Mouse (Mus musculus) megakaryocyte, adult 5-6 weeks (primary cell): ENCODE measurements around the gene Sbk1. TPM values are rescaled to one million over a fixed set of nuclear protein-coding genes. Genes with fewer than 3 reads are reported as not detected.
A peak's percentile ranks its signal among the peaks of the same experiment; 100 is the strongest.

ENCODE experiments used
- ATAC-seq: 2 replicates; pipeline ENCODE4 v1.8.0; 2016; ENCODE audit warnings: mild to moderate bottlenecking, inconsistent platforms; ENCODE audit not compliant: poor library complexity, severe bottlenecking
- total RNA-seq, 2 experiments: library from RNA; stranded (forward) in 1 of 2; stranded (reverse) in 1 of 2; fragments of 153-499, 151-499 nt in 1 of 2; fragments of 221-1000, 200-1000 nt in 1 of 2; gene quantifications; 2 replicates each; pipeline versions ENCODE4 v1.2.3 to v1.2.4; 2015 to 2017

Gene Sbk1
- total RNA-seq (2015) (4.7 and 5.2 TPM in 2 replicates), total RNA-seq (2017) (5.1 and 5.6 TPM in 2 replicates)

DNA sequence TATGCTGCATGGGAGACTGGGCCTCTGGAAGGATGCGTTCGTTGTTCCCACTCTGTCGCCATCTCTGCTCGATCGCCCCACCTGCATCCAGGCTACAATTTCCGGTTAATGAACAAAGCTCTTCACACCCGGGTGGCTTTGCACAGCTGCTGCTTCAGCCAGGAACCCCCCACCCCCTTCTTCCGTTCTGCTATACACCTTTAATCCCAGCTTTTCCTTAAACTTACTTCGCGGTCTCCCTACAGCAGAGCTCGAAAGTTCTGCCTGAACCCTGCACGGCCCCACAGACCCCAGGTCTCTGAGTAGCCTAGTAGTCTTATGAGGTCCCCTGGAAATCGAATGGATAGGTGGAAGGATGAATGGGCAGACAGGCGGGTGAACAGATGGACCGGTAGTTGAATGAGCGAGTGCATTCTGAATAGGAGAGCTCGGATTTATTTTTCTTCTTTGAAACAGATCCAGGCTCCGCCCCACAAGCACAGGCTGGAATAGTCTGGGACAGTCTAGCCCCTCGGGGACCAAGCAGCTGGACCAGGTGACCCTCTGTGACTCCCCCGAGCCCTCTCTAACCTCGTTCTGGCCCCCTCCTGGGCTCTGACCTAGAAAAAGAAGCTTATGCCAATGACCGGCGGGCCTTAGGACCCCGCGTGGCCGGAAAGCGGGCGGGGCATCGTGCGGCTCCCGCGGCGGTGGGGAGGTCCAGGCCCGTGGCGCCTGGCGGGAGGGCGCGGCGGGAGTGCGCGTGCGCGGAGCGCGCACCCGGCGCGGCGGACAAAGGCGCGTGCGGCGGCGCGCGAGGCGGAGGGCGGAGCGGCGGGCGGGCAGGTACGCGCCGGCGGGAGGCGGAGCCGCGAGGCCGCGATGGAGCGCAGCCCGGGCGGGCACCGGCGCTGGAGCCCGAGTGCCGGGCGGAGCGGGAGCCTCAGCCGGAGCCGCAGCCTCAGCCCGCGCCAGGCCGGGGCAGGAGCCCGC, at the start of gene Sbk1:
Gene Sbk1, plus strand, starts transcription at position 908 of the 972 bp plus-strand sequence.
- ATAC-seq, result peak; percentile 88

DNA sequence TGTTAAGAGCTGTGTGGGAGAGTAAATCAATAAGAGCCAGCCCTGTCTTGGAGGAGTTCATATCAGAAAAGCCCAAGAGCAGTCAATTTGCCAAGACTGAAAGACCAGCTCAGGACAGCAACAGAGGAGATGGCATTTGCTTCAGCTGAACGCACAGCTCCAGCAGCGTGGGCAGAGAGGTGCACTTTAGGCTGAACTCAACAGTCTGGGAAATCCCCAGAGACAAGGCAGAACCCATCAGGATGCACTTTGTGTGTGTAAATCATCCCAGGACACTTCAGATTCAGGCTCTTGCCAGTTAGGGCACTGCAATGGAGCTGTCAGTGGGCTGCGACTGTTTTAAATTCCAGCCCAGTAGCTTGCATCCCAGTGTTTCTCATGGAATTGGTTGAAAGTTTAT, 49.7 kb upstream of the Sbk1 start:
- ATAC-seq, result no peak

DNA sequence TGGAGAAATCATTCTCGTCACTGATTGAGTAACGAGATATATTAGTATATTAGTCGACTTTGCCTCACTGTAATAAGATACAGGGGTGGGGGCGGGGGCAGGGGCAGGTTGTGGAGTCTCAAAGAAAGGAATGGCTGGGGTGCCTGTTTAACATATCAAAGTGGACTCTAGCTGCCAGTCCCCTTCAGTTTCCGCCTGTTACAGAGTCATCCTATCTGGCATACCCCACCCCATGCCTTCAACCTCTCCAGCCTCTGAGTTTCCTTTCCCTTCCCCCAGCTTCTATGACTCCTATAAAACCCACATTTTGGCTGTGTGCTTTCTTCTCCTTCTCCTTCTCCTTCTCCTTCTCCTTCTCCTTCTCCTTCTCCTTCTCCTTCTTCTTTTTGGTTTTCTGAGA, 46.3 kb upstream of the Sbk1 start:
- no peak for ATAC-seq

DNA sequence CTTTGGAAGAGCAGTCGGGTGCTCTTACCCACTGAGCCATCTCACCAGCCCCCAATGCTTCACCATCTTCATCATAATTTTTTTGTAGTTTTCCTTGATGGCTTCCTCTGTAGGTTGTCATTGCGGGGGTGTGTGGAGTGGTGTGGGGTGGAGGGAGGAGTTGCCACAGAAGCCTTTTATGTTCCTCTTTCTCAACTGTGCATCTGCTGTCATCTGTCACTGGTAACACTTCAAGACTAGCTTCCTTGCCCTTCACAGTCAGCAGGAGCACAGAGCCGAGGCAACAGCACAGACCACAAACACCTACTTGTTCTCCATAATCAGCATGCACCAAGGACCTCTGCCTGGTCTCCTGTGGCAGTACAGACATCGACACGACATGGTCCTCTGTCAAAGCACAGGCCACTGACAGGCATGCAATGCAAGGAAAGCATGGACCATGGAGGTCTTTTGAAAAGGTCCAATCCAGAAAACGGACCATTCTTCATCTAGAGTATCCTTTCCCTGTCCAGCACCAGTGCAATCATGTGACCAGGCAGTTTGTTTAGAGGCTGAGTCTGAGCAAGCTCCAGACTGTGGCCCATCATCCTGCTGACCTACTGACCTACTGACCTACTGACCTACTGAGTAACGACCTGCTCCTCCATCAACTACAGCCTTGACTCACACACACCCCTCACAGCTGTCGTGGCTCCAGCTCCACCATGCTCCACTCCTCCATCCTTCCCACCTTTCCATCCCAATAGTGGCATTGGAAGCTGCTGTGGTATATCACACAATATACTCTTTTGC, 41.9 kb upstream of the Sbk1 start:
- ATAC-seq, result peak; percentile 100

DNA sequence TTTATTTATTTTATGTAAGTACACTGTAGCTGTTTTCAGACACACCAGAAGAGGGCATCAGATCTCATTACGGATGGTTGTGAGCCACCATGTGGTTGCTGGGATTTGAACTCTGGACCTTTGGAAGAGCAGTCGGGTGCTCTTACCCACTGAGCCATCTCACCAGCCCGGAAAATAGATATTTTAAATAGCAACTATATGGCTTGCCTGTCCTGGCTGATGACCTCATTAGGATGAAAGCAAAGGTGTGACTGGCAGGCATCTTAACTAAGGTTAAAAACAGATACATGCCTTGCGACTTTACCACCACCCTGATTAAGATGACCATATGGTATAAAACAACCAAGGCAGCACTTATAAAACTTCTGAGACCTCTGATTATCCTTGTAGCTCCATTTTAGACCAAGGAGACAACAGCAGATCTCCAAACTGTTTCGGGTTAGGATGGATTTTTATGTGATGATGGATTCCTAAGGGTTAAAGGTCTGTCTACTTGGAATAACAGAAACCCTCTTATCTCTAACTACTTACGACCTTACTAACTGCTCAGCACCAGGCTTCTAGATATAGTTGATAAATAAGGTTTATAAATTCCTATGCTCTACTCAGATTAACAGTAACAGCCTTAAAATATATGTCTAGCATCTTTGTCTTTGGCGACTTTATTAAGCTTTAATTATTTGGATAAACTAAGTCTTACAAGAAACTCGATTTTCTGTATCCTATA, 39.9 kb upstream of the Sbk1 start:
- ATAC-seq, result no peak

DNA sequence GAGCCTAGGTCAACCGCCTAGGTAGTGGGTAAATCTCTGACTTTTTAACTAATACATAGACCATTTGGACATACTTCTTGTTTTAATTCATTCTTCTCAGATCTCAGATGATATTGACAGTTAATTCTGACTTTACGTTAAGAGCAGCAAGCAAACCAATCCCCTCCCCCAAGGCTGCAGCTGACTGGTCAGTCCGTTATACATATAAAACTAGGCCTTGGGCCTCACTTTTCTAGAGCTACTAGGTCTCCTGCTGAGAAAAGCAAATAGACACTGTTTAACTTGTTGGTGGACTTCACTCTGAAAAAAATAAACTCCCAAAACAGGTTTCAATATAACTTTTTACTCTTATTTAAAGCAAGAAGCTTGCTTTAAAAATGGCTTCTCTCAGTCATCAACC, 37.8 kb upstream of the Sbk1 start:
- no peak for ATAC-seq

DNA sequence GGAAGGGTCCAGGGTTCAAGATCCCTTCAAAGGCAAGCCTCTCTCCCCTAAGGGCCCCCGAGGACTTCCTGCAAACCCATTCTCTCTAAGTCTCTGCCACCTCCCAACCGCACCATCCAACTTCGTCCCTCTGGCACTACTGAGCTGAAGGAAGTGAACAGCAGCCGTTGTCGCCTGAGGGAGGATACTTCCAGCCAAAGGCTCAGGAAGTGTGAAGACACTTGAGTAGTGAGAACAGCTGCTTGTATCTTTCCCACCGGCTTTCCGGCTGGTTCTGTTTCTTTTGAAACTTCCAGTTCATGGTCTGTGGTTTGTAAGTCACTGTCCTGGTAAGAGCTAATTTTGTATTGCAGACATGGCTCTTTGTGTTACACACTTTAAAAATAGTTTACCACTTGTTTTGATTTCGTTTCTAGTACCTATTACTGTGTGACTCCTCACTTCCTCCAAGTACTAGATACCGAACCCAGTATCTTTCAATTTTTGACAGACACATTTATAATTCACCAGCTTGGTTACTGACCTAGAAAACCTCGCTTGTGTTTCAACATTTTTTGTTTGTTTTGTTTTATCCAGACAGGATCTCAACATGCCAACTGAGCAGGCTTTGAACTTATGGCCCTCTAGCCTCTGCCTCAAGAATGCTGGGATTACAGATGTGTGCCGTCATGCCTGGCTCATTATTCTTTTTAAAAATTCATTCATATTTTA, 36.2 kb upstream of the Sbk1 start:
- peak; percentile 84 for ATAC-seq

DNA sequence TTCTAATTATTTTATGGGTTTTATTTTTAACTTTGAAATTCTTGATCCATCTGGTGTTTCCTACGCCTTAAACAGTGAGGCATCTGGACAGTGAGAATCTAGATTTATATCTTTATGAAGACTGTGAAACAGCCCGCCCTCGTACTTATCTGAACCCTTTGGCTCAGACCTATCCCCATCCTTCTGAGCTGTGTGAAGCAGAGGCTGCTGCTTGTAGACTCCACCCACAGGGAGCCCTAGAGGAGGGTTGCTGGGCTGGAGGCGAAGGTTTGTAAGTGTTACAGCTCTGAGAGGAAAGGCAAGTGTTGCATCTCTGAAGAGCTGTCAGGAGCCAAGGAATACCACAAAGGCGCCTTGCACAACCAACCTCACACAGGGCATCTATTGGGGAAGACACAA, 35.6 kb upstream of the Sbk1 start:
- peak; percentile 31; the same call in 1 of the 2 replicates for ATAC-seq

DNA sequence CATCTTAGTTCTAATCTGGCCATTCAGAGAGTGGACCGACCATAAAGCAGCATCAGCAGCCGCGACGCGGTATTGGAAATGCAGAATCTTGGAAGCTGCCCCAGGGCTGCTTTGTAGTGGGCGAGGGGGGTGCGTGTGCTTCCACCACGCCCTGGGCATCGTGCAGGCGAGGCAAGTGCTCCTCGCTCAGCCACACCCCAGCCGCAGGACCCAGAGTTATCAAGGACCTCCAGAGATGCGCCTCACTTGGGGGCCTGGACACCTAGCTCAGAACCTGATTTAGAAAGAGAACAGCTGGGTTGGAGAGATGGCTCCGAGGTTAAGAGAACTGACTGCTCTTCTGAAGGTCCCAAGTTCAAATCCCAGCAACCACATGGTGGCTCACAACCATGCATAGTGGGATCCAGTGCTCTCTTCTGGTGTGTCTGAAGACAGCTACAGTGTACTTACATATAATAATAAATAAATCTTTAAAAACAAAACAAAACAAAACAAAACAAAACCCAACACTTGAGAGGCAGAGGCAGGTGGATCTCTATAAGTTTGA, 31.5 kb upstream of the Sbk1 start:
- ATAC-seq, result no peak

DNA sequence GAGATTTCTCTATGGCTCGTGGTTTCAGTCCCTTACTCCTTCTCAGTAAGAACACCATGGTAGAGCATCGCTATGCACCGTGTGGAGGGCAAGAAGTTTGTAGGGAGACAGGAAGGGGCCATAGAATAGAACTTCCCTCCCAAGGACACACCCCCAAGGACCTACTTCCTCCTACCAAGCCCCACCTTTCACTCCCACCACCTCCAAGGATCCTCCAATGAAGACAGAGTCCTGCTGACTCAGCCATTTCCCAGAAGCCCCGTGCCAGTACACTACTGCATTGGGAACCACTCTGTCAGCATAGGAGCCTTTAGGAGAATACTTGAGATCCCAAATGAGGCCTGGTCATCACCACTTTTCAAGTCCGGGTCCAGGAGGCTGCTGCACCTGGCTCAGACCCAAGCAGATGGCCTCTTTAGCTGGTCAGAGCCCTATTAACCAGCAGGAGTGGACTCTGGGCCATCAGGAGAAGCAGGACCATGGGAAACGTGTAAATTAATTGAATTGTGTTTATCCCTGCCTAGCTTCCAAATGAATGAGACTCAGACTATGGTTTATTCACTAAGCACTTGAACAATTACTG, 28.2 kb upstream of the Sbk1 start:
- ATAC-seq, result peak; percentile 68

DNA sequence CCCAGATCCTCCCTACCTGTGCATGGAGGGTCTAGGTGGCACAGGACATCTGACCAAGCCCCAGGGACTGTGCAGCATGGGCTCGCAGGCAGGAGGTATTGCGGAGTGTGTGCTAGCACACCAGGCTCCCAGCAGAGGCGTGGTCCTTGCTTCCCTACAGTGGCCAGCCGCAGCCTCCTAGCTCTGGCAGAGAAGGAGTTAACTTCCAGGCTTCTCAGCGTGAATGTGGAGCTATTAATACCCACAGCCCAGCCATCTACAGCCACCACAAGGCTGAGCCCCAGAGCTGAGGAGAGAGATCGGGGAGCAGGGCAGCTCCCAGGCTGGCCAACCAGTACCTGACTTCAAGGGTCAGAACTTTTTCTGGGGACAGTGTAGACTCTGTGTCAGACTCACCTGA, 24.3 kb upstream of the Sbk1 start:
- ATAC-seq, result no peak

DNA sequence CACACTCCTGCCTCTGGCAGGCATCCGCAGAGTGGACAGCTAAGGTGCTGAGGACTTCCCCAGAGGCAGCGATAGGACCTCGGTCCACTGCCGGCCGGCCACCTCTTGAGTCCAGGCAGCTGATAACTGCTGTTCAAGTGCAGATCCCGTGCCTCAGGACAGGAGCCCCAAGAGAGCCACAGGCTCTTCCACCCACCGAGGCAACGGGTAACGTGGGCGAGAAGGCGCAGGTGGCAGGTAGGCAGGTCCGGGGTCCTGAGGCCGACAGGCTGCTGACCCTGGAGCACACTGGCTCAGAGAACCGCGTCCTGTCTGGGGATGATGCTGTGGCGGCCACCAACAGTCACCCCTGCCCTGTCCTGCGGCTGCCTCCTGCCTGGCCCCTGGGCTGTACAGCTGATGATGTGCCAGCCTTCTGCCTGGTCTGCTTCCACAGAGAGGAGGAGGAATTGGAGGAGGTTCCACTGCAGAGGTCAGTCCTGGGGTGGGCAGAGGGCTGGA, 23.7 kb upstream of the Sbk1 start:
- no peak for ATAC-seq

DNA sequence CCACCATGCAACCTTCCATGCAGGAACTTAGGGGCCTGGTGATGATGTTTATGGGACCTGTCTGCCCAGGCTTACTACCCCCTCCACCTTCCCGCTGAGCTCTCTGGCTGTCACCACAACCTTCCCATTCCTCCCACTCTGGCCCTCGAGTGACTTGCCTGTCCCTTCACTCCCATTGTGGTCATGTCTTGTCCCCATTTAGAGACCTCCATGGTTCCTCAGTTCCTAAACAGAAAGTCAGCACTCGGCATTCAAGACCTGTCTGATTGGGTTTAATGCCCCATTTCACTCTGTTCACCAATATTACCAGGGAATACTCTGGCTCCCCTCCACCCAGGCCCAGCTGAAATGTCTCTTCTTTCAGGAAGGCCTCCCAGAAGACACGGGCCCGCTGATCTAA, 23.3 kb upstream of the Sbk1 start:
- ATAC-seq, result no peak

DNA sequence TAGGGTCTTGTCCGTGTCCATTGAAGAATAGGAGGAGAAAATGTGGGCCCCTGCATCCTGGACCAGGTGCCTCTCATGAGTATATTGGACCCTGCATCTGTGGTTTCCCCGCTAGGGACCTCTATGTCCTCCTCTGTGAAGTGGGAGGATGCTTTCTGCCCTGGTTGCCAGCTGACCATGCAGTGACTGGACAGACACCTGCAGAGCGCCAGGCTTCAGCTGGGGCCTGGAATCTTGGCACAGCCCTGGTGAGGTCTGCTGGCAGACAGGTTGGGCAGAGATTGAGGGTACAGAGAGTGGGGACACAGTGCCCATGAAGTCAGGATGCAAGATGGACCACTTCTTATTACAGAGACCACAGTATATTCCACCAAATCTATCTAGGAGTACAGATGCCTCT, 22.4 kb upstream of the Sbk1 start:
- ATAC-seq, result no peak

DNA sequence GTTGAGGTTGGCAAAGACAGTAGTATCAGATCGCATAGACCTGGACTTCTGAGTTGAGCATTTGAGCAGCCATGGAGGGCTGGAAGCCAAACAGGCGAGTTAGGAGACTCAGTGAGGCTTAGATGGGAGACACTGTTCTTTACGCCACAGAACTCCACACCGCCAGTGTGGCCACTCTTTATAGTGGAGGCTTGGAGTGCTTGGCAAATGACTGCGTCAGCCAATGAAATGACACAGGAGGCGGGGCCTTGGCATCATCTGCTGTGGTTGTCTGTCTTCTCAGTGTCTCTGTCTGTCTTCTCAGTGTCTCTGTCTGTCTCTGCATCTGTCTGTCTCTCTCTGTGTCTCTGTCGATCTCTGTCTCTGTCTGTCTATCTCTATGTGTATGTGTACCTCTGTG, 21.9 kb upstream of the Sbk1 start:
- ATAC-seq, result no peak

DNA sequence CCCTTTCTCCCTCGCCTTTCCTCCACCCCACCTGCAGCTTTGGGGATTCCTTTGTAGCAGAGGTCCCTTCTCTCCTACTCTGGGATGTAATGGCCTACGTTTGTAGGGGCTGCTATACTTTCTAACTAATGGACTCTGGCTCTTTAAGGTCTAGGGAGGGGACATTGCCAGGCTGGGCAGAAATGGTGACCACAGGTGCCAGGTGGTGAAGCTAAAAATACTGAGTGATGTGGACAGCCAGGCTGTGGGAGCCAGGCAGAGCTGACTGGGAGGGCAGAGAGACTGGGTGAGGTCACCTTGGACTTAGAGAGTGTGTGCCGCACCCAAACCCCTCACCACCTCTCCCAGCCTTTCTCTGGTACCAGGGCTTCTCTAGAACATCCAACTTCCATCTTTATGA, 20.7 kb upstream of the Sbk1 start:
- no peak for ATAC-seq

DNA sequence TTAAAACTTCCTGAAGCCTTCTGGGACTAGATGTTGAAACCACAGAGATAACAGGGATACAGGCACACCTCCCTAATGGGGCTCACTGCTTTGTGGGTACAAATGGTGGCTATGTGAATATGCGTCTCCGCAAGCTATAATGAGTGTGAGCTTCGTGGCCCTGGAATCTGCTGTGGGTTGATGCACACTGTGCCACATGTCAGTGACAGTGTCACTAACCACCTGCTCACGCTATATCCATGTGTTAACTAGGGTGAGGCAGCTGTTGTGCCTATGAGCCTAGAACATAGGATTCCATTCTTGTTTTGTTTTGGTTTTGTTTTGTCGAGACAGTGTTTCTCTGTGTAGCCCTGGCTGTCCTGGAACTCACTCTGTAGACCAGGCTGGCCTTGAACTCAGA, 20.2 kb upstream of the Sbk1 start:
- no peak for ATAC-seq

DNA sequence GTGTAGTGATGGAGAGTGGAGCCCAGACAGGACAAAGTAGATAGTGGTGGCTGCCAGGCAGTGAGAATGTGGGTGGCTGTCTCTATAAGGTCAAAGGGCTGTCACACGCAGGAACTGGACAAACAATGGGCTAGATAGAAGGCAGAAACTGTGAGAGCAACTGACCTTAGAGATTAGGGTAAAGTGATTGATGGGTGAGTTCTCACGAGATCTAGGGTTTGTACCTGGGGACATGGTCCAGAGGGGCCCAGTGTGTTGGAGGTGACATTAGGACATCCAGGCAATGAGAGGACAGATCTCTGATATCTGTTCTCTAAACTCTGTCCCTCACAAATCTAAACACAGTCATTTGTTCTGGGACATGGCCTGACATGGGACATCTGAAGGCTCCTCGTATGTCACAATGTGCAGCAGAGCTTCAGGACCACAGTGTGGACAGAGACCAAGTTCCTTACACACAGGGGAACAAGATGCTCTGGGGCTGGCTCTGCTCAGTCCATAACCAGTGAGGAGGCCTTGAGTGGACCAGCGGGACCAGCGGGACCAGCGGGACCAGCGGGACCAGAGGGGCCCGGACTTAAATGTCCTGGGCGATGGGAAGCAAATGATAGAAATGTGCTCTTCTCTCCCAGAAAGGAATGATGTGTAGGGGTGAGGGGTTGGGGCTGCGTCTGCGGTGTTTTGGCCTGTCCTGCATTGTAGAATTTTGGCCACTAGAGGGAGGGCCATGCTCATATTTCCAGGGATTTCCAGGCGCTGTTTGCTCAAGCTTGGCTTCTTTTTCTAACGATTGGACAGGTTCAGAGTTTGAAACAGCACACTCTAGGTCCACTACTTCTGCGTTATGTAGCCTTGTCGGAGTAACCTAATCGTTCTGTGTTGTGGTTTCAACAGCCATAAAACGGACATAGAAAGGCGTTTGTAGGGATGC, 11.9 kb upstream of the Sbk1 start:
- peak; percentile 97 for ATAC-seq

DNA sequence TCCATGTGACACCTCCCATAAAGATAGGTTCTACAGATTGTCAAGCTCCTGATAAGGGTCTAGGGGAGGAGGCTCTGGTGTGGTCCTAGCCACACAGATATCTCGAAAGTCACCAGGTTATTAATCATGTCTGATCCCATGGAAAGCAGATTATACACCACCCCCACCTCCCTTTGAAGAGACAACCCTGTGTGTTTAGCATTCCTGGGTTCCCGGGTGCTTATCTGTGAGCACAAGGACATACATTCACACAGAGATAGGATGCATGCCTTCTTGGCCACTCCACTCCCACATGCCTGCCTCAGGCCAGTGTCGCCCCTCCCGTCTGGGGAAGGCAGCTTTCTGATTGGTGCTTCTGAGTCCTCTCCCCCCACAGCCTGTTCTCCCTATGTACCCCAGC, 10.6 kb upstream of the Sbk1 start:
- ATAC-seq, result no peak
